ENCODE assay signal across 18 mouse cellular contexts in genomic region chr7:112132005-112132404, GRCm38 (mm10). TPM values are rescaled to one million over a fixed set of nuclear protein-coding genes. Genes with fewer than 3 reads are reported as not detected.
DNase-seq lines count a peak whose midpoint lies in the region; ATAC-seq and TF ChIP-seq lines count a peak whose summit lies in the region.
"Had no signal": no experiment of that assay in that cellular context is flagged by ENCODE, and none has a peak within 500 bp of the region (broad histone marks: within the 10 kb centered on the region; RNA-seq: fewer than 3 reads in every experiment).

No protein-coding gene starts in this region.

- no peak for DNase-seq in layer of hippocampus, adult 2 months (ENCODE audit: low spot score in 2 of 2)
- no peak for DNase-seq in layer of hippocampus, postnatal 10 days (ENCODE audit: low spot score in 2 of 2)
- DNase-seq in brain, embryonic 14.5 days (ENCODE audit: low read depth) = peak; percentile 89
- DNase-seq in cerebellum, postnatal 25 days = no peak
- DNase-seq in left cerebral cortex, postnatal 14 days (ENCODE audit: low spot score in 2 of 2) = no peak
- DNase-seq: cerebellum, adult 11-12 months; gastrocnemius, postnatal 10 days; heart, adult 2 months; kidney, adult 9 months; lung, adult 2 months; right cerebral cortex, adult 18-20 months had no signal

- ATAC-seq in limb, embryonic 15.5 days (ENCODE audit: insufficient number of reproducible peaks, low FRiP score, low TSS enrichment, low read depth) = peak; percentile 65
- ATAC-seq: inflammation-experienced regulatory T-cells, adult 6 months had no signal

- H3K9me3 ChIP-seq in limb, embryonic 15.5 days = no peaks in the 10 kb centered on the region
- H3K9me3 ChIP-seq: hindbrain, embryonic 10.5 days had no signal

- H3K27ac ChIP-seq in layer of hippocampus, adult 2 months = peak overlapping the region; percentile 2; the same call in 1 of the 2 replicates
- peak overlapping the region; percentile 32; the same call in 1 of the 2 replicates for H3K27ac ChIP-seq in embryonic fibroblast, embryonic 13.5 days (ENCODE audit: insufficient read depth, low read length)
- peak overlapping the region; percentile 80 for H3K27ac ChIP-seq in limb, embryonic 15.5 days
- H3K27ac ChIP-seq: heart, adult 2 months; hindbrain, embryonic 10.5 days; macrophage had no signal

- intact Hi-C loops in left cerebral cortex, postnatal 14 days (cut with DNase I) = no loop called here

- no peak overlapping the region for H3K4me3 ChIP-seq in layer of hippocampus, adult 2 months
- no peak overlapping the region for H3K4me3 ChIP-seq in embryonic fibroblast, embryonic 13.5 days (ENCODE audit: insufficient read depth, low read length)
- no peak overlapping the region for H3K4me3 ChIP-seq in limb, embryonic 15.5 days
- H3K4me3 ChIP-seq: heart, adult 2 months; hindbrain, embryonic 10.5 days had no signal

- H3K4me1 ChIP-seq in embryonic fibroblast, embryonic 13.5 days (ENCODE audit: control insufficient read depth, insufficient read depth, low read length) = peaks cover 20% of the 10 kb centered on the region
- peaks cover 33% of the 10 kb centered on the region for H3K4me1 ChIP-seq in limb, embryonic 15.5 days

- no peak for TF ChIP-seq POLR2A in brain, embryonic 14.5 days (IDR thresholded peaks at IDR 0.05; ENCODE audit: borderline replicate concordance, extremely low read depth, insufficient read depth, insufficient read length, poor library complexity, severe bottlenecking)
- no peak for TF ChIP-seq POLR2A in embryonic fibroblast, embryonic 13.5 days (IDR thresholded peaks at IDR 0.05; ENCODE audit: low read depth, low read length)

- WGBS in limb, embryonic 15.5 days = 39% methylated on average over 6 of the region's 6 CpGs

- no peaks in the 10 kb centered on the region for H3K36me3 ChIP-seq in limb, embryonic 15.5 days
- H3K36me3 ChIP-seq: G1E; hindbrain, embryonic 10.5 days had no signal

- no peak overlapping the region for H3K4me2 ChIP-seq in limb, embryonic 15.5 days
- H3K4me2 ChIP-seq: liver, embryonic 11.5 days had no signal

- H3K9ac ChIP-seq in limb, embryonic 15.5 days = no peak overlapping the region

- H3K27me3 ChIP-seq in limb, embryonic 15.5 days = no peaks in the 10 kb centered on the region

- TF ChIP-seq CTCF in layer of hippocampus, adult 2 months (conservative IDR thresholded peaks at IDR 0.05) = no peak
- TF ChIP-seq CTCF in brain, embryonic 14.5 days (IDR thresholded peaks at IDR 0.05; ENCODE audit: borderline replicate concordance, extremely low read depth, insufficient read depth, insufficient read length) = no peak
- TF ChIP-seq CTCF in embryonic fibroblast, embryonic 13.5 days (IDR thresholded peaks at IDR 0.05; ENCODE audit: borderline replicate concordance, insufficient read depth, low read length) = no peak

RNA-seq across cellular contexts. Expression of gene Dkk3, which starts 26.9 kb away (rescaled TPM):
- 100 to 1,000 TPM; 253 to 270 TPM for total RNA-seq in layer of hippocampus, adult 2 months (2021)
- 100 to 1,000 TPM; 137 to 138 TPM for total RNA-seq in layer of hippocampus, postnatal 10 days (2021)
- 10.7 and 16.5 TPM in 2 replicates for polyA plus RNA-seq in brain, embryonic 14.5 days (2012; rRNA removed)
- 130 and 148 TPM in 2 replicates for polyA plus RNA-seq in embryonic fibroblast, embryonic 13.5 days (2011; ENCODE audit: insufficient read length, low read depth, missing spikeins)
- 99.3 and 106 TPM in 2 replicates for polyA plus RNA-seq in limb, embryonic 15.5 days (2015; fragmentation: Nextera tagmentation; extraction: Ambion mirVana)
- total RNA-seq in left cerebral cortex, postnatal 14 days (2021) = 100 to 1,000 TPM in 1 of 2 experiments, 10 to 100 TPM in 1; 97.1 to 119 TPM
- polyA plus RNA-seq: G1E, macrophage had no signal

Comparison
In these comparisons a context has a peak if more than half of its experiments do, and no peak if none do; other contexts are left out.
1. H3K27ac ChIP-seq: peak in every context shown above with its lines; median percentile 80 in limb, embryonic 15.5 days; 32 in embryonic fibroblast, embryonic 13.5 days; 2 in layer of hippocampus, adult 2 months.